Mouse (Mus musculus) induced T-regulatory cell, adult 2 months (primary cell): ENCODE results near the gene Plekhh2.

Experiments used
- DNase-seq: peaks from one replicate; pipeline ENCODE4 v3.0.0-alpha.2; 2012; ENCODE audit warnings: low read depth

Plekhh2 gene

GRCm38 (mm10) chr17:84573940-84574339, 62.2 kb downstream of the Plekhh2 start:
- no peak for DNase-seq

GRCm38 (mm10) chr17:84575108-84575507, 63.4 kb downstream of the Plekhh2 start:
- DNase-seq, result no peak

GRCm38 (mm10) chr17:84576621-84577293, 65.1 kb downstream of the Plekhh2 start:
- DNase-seq, result no peak

GRCm38 (mm10) chr17:84579249-84579648, 67.6 kb downstream of the Plekhh2 start:
- DNase-seq, result no peak

GRCm38 (mm10) chr17:84579817-84580216, 68.1 kb downstream of the Plekhh2 start:
- DNase-seq, result no peak

- DNase-seq, result no peak
These were observed 69.1 kb downstream of the Plekhh2 start for GRCm38 (mm10) chr17:84580821-84581220.

GRCm38 (mm10) chr17:84581740-84582414, 70.2 kb downstream of the Plekhh2 start:
- DNase-seq, result no peak

- no peak for DNase-seq
These were observed 72.4 kb downstream of the Plekhh2 start for GRCm38 (mm10) chr17:84584107-84584506.

- no peak for DNase-seq
These were observed 73.4 kb downstream of the Plekhh2 start for GRCm38 (mm10) chr17:84585104-84585503.

- no peak for DNase-seq
These were observed 78.4 kb downstream of the Plekhh2 start for GRCm38 (mm10) chr17:84590065-84590464.

GRCm38 (mm10) chr17:84591431-84592150, 79.9 kb downstream of the Plekhh2 start:
- DNase-seq, result no peak

- DNase-seq, result no peak
These were observed 84.3 kb downstream of the Plekhh2 start for GRCm38 (mm10) chr17:84596015-84596441.

GRCm38 (mm10) chr17:84596501-84596900, 84.8 kb downstream of the Plekhh2 start:
- no peak for DNase-seq

- DNase-seq, result no peak
These were observed 86.2 kb downstream of the Plekhh2 start for GRCm38 (mm10) chr17:84597859-84598258.

- no peak for DNase-seq
These were observed 87.2 kb downstream of the Plekhh2 start for GRCm38 (mm10) chr17:84598928-84599327.

GRCm38 (mm10) chr17:84600051-84600983, 88.6 kb downstream of the Plekhh2 start:
- no peak for DNase-seq

- DNase-seq, result no peak
These were observed 90.1 kb downstream of the Plekhh2 start for GRCm38 (mm10) chr17:84601805-84602204.

GRCm38 (mm10) chr17:84603202-84603627, 91.5 kb downstream of the Plekhh2 start:
- DNase-seq, result no peak

- DNase-seq, result no peak
These were observed 92.2 kb downstream of the Plekhh2 start for GRCm38 (mm10) chr17:84603709-84604420.

- DNase-seq, result no peak
These were observed 95.3 kb downstream of the Plekhh2 start for GRCm38 (mm10) chr17:84606976-84607375.

- DNase-seq, result no peak
These were observed 95.9 kb downstream of the Plekhh2 start for GRCm38 (mm10) chr17:84607617-84608016.
